In the genomic region with DNA sequence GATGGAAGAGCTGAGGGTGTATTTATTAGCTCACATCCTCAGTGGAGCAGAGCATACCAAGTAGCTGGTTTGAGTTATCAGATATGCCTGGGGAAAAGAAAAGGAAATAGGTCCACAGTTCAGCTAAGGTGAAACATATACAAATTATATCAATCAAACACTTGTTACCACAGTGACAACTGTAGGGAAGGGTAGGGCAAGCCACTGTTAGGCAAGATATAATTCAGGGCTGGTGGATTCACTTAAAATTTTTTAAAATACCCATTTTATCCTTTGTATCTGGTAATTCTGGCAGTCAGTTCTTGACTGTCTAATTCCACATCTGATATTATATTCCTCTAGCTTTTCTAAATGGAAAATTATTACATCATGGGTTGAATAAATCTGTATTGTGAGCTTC, we compare ENCODE assay signal across 28 mouse cellular contexts.
"Had no signal": no experiment of that assay in that cellular context is flagged by ENCODE, and none has a peak within 500 bp of the region (broad histone marks: within the 10 kb centered on the region; RNA-seq: fewer than 3 reads in every experiment).

No protein-coding gene starts in this region.

- DNase-seq: left cerebral cortex, postnatal 4 days; liver; liver, embryonic 13.5 days; liver, postnatal 0 days; lung, adult 18-20 months; lung, adult 2 months; lung, embryonic 14.5 days; lung, postnatal 10 days; lung, postnatal 14 days; lung, postnatal 36 days; lung, postnatal 4 days; midbrain, embryonic 14.5 days had no signal

- H3K36me3 ChIP-seq: limb, embryonic 10.5 days; limb, embryonic 12.5 days; limb, embryonic 13.5 days; limb, embryonic 15.5 days; liver, embryonic 12.5 days; liver, embryonic 13.5 days; liver, embryonic 15.5 days; lung, embryonic 15.5 days; midbrain, embryonic 10.5 days; midbrain, embryonic 12.5 days; midbrain, embryonic 13.5 days; midbrain, embryonic 15.5 days; neural tube, embryonic 12.5 days had no signal

- H3K4me3 ChIP-seq: limb, embryonic 10.5 days; limb, embryonic 12.5 days; limb, embryonic 13.5 days; limb, embryonic 15.5 days; liver, embryonic 12.5 days; liver, embryonic 13.5 days; liver, embryonic 15.5 days; lung, embryonic 15.5 days; megakaryocyte, embryonic 14.5 days; midbrain, embryonic 10.5 days; midbrain, embryonic 12.5 days; midbrain, embryonic 13.5 days; midbrain, embryonic 15.5 days; myocyte; neural tube, embryonic 12.5 days had no signal

- H3K9ac ChIP-seq: limb, embryonic 12.5 days; limb, embryonic 13.5 days; limb, embryonic 15.5 days; liver, embryonic 12.5 days; liver, embryonic 13.5 days; liver, embryonic 14.5 days; liver, embryonic 15.5 days; liver, postnatal 0 days; lung, embryonic 14.5 days; lung, embryonic 15.5 days; midbrain, embryonic 12.5 days; midbrain, embryonic 13.5 days; midbrain, embryonic 15.5 days; neural tube, embryonic 12.5 days had no signal

- H3K27ac ChIP-seq: limb, embryonic 10.5 days; limb, embryonic 12.5 days; limb, embryonic 13.5 days; limb, embryonic 15.5 days; liver, embryonic 12.5 days; liver, embryonic 13.5 days; liver, embryonic 14.5 days; liver, embryonic 15.5 days; lung, embryonic 15.5 days; macrophage; midbrain, embryonic 10.5 days; midbrain, embryonic 12.5 days; midbrain, embryonic 13.5 days; midbrain, embryonic 15.5 days; neural tube, embryonic 12.5 days had no signal

- H3K9me3 ChIP-seq: limb, embryonic 10.5 days; limb, embryonic 12.5 days; limb, embryonic 13.5 days; limb, embryonic 15.5 days; liver, embryonic 12.5 days; liver, embryonic 13.5 days; liver, embryonic 15.5 days; lung, embryonic 15.5 days; midbrain, embryonic 10.5 days; midbrain, embryonic 12.5 days; midbrain, embryonic 13.5 days; midbrain, embryonic 15.5 days; neural tube, embryonic 12.5 days had no signal

- H3K27me3 ChIP-seq: limb, embryonic 12.5 days; limb, embryonic 13.5 days; limb, embryonic 15.5 days; liver, embryonic 12.5 days; liver, embryonic 13.5 days; liver, embryonic 15.5 days; lung, embryonic 15.5 days; megakaryocyte, embryonic 14.5 days; midbrain, embryonic 12.5 days; midbrain, embryonic 13.5 days; midbrain, embryonic 15.5 days; neural tube, embryonic 12.5 days had no signal

- H3K4me1 ChIP-seq: limb, embryonic 10.5 days; limb, embryonic 12.5 days; limb, embryonic 13.5 days; limb, embryonic 15.5 days; liver, embryonic 12.5 days; liver, embryonic 13.5 days; liver, embryonic 15.5 days; lung, embryonic 15.5 days; megakaryocyte, embryonic 14.5 days; midbrain, embryonic 10.5 days; midbrain, embryonic 12.5 days; midbrain, embryonic 13.5 days; midbrain, embryonic 15.5 days; neural tube, embryonic 12.5 days had no signal
